Mouse (Mus musculus): ENCODE results near the gene Dglucy.
A peak's percentile ranks its signal among the peaks of the same experiment; 100 is the strongest.

Dglucy gene

GRCm38 (mm10) chr12:100841211-100841792 is 62.4 kb downstream of the Dglucy start:
- peak; percentile 80 for DNase-seq (ENCODE audit: low spot score)

- no peak for DNase-seq (ENCODE audit: low spot score)
Measured at GRCm38 (mm10) chr12:100843171-100843570, 64.3 kb downstream of the Dglucy start.

DNA sequence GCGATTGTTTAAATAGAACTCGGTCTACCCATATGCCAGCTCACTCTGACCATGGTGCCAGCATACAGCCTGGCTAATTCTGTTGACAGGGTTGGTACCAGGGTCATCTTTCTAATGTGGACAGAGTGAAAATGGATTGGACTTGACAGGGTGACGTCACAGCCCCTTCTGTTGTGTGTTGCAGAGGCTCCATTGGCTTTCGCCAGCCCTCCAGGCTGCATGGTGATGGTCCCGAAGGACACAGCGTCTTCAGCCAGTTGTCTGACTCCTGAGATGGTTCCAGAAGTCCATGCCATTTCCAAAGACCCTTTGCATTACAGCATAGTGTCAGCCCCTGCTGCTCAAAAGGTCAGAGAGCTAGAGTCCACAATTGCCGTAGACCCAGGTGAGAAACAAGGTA is 65.7 kb downstream of the Dglucy start:
- no peak for DNase-seq (ENCODE audit: low spot score)

- no peak for DNase-seq (ENCODE audit: low spot score)
Measured at GRCm38 (mm10) chr12:100845829-100846228, 67.0 kb downstream of the Dglucy start.

- DNase-seq (ENCODE audit: low spot score) = no peak
Measured at GRCm38 (mm10) chr12:100846566-100846965, 67.7 kb downstream of the Dglucy start.

GRCm38 (mm10) chr12:100847437-100848080 is 68.7 kb downstream of the Dglucy start:
- no peak for DNase-seq (ENCODE audit: low spot score)

DNA sequence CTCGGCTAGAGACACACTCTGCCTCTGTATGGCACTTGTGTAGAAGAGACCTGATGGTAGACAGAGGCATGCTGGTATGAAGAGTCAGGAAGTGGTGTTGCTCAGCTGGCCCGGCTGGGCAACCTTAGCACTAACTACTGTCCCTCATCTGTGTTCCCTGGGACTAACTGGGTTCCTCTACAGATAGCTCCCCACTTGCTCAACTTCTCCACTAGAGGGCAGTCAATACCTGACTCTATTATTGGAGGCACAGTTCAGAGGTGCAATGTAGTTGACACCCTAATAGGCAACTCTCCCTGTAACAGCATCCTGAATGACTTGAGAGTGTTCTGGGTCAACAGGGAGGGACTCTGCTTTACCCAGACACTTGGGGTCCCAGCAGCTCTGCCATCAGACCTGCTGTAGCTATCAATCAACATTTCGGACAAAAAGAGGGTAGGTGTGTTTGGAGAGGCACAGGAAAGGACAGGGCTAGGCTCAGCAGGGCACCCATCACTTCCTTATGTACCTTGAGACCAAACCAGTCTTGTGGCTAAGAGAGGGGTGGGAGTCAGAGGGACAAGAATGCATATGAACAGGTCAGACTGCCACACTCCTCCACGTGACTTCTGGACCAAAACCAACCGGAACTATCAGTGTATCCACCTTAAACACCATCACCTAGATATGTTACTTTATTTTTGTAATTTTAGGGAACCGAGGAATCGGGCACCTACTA is 70.7 kb downstream of the Dglucy start:
- peak; percentile 70 for DNase-seq (ENCODE audit: low spot score)

- no peak for DNase-seq (ENCODE audit: low spot score)
Measured at GRCm38 (mm10) chr12:100852370-100852769, 73.5 kb downstream of the Dglucy start.

- no peak for DNase-seq (ENCODE audit: low spot score)
Measured at GRCm38 (mm10) chr12:100856337-100856736, 77.5 kb downstream of the Dglucy start.

GRCm38 (mm10) chr12:100857791-100858190 is 78.9 kb downstream of the Dglucy start:
- no peak for DNase-seq (ENCODE audit: low spot score)

DNA sequence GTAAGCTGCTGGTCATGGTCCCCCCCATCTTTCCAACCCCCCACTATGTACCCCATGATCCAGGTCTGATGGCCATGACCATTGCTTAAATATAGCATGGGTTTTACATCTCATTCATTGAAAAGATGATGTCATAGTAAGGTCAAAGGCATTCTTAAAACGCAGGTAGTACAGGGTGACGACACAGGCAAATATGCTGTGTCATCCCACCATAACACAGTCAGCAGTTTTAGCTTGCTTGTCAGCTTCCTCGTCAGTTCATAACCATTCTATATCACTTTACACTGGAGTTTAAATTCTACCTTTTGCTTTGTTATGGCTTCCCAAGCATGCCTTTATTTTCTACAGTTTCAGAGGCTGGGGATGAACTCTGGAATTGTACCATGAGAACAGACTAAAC is 83.4 kb downstream of the Dglucy start:
- no peak for DNase-seq (ENCODE audit: low spot score)

DNA sequence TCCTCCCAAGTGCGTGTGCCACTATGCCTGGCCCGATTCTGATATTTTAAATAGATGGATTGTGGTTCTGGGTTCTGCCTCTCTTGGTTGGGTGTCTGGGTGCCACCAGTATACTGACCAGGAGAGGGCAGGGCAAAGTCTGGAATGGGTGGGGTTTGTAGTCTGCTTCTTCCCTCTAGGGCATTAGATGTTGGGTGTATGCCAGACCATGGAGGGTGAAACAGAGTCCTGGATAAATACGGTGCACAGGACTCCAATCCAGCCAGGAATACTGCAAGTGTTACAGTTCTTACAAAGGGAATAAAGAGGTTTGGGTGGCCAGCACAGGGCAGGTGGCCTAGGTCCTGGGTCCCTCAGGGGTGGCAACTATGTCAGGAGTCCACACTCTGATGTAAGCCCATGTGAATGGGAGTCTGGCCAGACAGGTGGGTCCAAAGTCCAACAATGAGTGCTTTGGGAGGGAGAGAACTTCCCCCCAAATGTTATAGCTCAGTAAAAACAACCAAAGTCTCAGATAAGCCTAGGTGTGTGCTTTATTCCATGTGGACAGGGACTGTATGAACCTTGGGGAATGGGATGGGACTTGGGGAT is 84.1 kb downstream of the Dglucy start:
- DNase-seq (ENCODE audit: low spot score) = no peak

DNA sequence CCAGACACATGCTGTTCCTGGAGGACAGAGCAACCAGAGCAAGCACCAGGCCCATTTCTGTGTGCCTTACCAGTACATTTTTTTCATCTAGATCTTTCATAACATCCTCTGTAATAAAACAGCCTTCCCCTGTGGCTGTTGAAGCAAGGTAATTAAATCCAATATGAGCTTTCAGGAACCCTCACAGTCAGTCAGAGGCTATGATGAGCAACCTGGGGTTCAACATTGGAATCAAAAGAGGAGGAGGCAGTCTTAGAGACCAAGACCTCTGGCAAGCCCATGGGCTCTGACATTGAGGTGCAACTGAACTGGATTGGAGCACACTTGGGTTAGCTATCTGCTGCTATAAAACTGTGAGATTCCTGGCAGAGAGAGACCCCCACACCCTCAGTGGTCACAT is 86.2 kb downstream of the Dglucy start:
- DNase-seq (ENCODE audit: low spot score) = no peak

GRCm38 (mm10) chr12:100865509-100866078 is 86.7 kb downstream of the Dglucy start:
- DNase-seq (ENCODE audit: low spot score) = no peak

- no peak for DNase-seq (ENCODE audit: low spot score)
Measured at GRCm38 (mm10) chr12:100867097-100867496, 88.2 kb downstream of the Dglucy start.

- DNase-seq (ENCODE audit: low spot score) = no peak
Measured at GRCm38 (mm10) chr12:100868049-100868622, 89.3 kb downstream of the Dglucy start.

GRCm38 (mm10) chr12:100871234-100871633 is 92.4 kb downstream of the Dglucy start:
- DNase-seq (ENCODE audit: low spot score) = no peak

- DNase-seq (ENCODE audit: low spot score) = no peak
Measured at GRCm38 (mm10) chr12:100871841-100872240, 93.0 kb downstream of the Dglucy start.

DNA sequence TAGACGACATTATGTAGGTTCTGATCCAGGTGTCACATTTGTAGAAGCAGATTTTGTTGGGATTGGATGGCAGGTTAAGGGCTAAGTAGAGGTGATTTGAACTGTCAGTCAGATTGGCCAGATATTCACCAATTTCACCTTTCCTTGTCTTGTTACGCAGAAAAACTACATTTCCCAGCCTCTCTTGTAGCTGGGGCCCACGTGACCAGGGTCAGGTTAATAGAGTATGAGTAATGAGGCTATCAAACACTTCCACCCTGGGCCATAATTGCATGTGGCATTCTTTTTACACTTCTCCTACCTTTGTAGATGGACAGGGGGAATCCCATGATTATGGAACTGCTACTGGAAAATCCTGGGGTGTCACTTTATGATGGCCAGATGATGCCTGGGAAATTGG is 94.8 kb downstream of the Dglucy start:
- DNase-seq (ENCODE audit: low spot score) = no peak

- no peak for DNase-seq (ENCODE audit: low spot score)
Measured at GRCm38 (mm10) chr12:100875553-100875952, 96.7 kb downstream of the Dglucy start.

DNA sequence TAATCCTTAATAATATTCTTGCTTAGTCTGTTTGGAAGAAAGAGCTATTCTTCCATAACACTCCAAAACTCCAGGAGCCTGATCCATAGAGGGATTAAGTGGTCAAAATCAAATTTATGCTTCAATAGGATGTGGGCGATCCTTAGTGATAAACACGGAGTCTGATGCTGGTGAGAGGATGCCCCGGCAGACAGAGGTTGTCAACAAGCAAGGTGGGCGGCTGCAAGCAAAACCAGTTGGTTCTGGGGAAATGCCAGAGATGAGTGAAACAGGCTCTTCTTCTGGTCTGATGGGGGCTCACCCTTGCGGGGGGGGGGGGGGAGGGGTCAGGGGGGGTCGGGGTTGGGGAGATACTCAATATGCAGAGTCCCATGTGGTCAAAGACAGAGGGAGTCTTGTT is 97.1 kb downstream of the Dglucy start:
- no peak for DNase-seq (ENCODE audit: low spot score)

DNA sequence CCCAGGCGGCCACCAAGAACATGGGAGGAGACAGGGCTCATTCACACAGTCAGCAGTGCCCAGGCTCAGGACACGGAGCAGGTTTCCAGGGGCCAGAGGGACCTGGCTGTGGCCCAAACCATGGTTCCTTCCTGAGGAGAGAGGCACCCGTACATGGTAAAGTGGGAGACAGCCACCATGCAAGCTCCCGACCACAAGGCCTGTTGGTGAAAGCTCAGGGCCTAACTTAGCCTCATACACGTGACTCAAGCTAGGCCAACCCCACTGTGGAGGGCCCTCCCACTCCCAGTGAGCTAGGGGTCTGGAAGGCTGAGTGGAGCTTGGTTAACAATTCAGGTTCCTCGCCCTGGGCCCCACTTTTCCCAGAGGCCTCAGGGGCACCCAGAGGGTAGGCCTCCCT is 99.1 kb downstream of the Dglucy start:
- no peak for DNase-seq (ENCODE audit: low spot score)
